Mouse (Mus musculus): ENCODE data around the gene Cblb. TPM values are rescaled to one million over a fixed set of nuclear protein-coding genes. Genes with fewer than 3 reads are reported as not detected.
A peak's percentile ranks its signal among the peaks of the same experiment; 100 is the strongest.

Cblb gene
- total and polyA plus RNA-seq, 2 experiments: 2.5 to 6.9 TPM

- TF ChIP-seq POLR2A (IDR thresholded peaks at IDR 0.05; ENCODE audit: extremely low read depth, insufficient read depth, low read length) (no peak), CTCF (IDR thresholded peaks at IDR 0.05; ENCODE audit: low read depth, low read length) (no peak)
- H3K36me3 ChIP-seq (ENCODE audit: control insufficient read depth, insufficient read depth, low read length): no peaks in the 10 kb centered on the region
- no peak overlapping the region for H3K4me3 ChIP-seq (ENCODE audit: insufficient read depth, low read depth, low read length)
- H3K79me2 ChIP-seq (ENCODE audit: control insufficient read depth, insufficient read depth, low read length): no peaks in the 10 kb centered on the region; the same call in 1 of the 2 replicates
- DNase-seq (ENCODE audit: extremely low read depth, low read depth, low spot score): peak; percentile 59
- H3K27ac ChIP-seq (replicated peaks; ENCODE audit: insufficient read depth, low read depth, low read length): no peak overlapping the region
- 64% methylated on average over 10 of the region's 10 CpGs for WGBS
- peaks cover 8% of the 10 kb centered on the region; the same call in 1 of the 2 replicates for H3K4me1 ChIP-seq (ENCODE audit: control insufficient read depth, insufficient read depth, low read length)
- H3K27me3 ChIP-seq (ENCODE audit: control insufficient read depth, insufficient read depth, low read length): no peaks in the 10 kb centered on the region
- no peak overlapping the region for H3K9ac ChIP-seq (ENCODE audit: low read depth, low read length)
Measured at GRCm38 (mm10) chr16:52094735-52095459, 63.9 kb downstream of the Cblb start.

GRCm38 (mm10) chr16:52095643-52096042, 64.6 kb downstream of the Cblb start:
- Histone ChIP-seq H3K27ac (replicated peaks; ENCODE audit: insufficient read depth, low read depth, low read length) (no peak overlapping the region), H3K79me2 (ENCODE audit: control insufficient read depth, insufficient read depth, low read length) (no peaks in the 10 kb centered on the region; the same call in 1 of the 2 replicates), H3K9ac (ENCODE audit: low read depth, low read length) (no peak overlapping the region), H3K36me3 (ENCODE audit: control insufficient read depth, insufficient read depth, low read length) (no peaks in the 10 kb centered on the region), H3K4me3 (ENCODE audit: insufficient read depth, low read depth, low read length) (no peak overlapping the region), H3K4me1 (ENCODE audit: control insufficient read depth, insufficient read depth, low read length) (peaks cover 8% of the 10 kb centered on the region; the same call in 1 of the 2 replicates), H3K27me3 (ENCODE audit: control insufficient read depth, insufficient read depth, low read length) (no peaks in the 10 kb centered on the region)
- 37% methylated on average over 3 of the region's 3 CpGs for WGBS
- no peak for TF ChIP-seq CTCF (IDR thresholded peaks at IDR 0.05; ENCODE audit: low read depth, low read length)
- TF ChIP-seq POLR2A (IDR thresholded peaks at IDR 0.05; ENCODE audit: extremely low read depth, insufficient read depth, low read length): no peak
- peak; percentile 39 for DNase-seq (ENCODE audit: extremely low read depth, low read depth, low spot score)

GRCm38 (mm10) chr16:52100466-52100865, 69.4 kb downstream of the Cblb start:
- Histone ChIP-seq H3K36me3 (ENCODE audit: control insufficient read depth, insufficient read depth, low read length) (no peaks in the 10 kb centered on the region), H3K27ac (replicated peaks; ENCODE audit: insufficient read depth, low read depth, low read length) (no peak overlapping the region), H3K4me3 (ENCODE audit: insufficient read depth, low read depth, low read length) (no peak overlapping the region), H3K79me2 (ENCODE audit: control insufficient read depth, insufficient read depth, low read length) (peaks cover 5% of the 10 kb centered on the region; the same call in 1 of the 2 replicates), H3K27me3 (ENCODE audit: control insufficient read depth, insufficient read depth, low read length) (no peaks in the 10 kb centered on the region), H3K9ac (ENCODE audit: low read depth, low read length) (no peak overlapping the region), H3K4me1 (ENCODE audit: control insufficient read depth, insufficient read depth, low read length) (no peaks in the 10 kb centered on the region)
- WGBS: 63% methylated on average over 6 of the region's 6 CpGs
- TF ChIP-seq CTCF (IDR thresholded peaks at IDR 0.05; ENCODE audit: low read depth, low read length) (no peak), POLR2A (IDR thresholded peaks at IDR 0.05; ENCODE audit: extremely low read depth, insufficient read depth, low read length) (no peak)
- no peak for DNase-seq (ENCODE audit: extremely low read depth, low read depth, low spot score)

GRCm38 (mm10) chr16:52104608-52105007, 73.6 kb downstream of the Cblb start:
- TF ChIP-seq CTCF (IDR thresholded peaks at IDR 0.05; ENCODE audit: low read depth, low read length): no peak
- no peak for TF ChIP-seq POLR2A (IDR thresholded peaks at IDR 0.05; ENCODE audit: extremely low read depth, insufficient read depth, low read length)
- H3K27me3 ChIP-seq (ENCODE audit: control insufficient read depth, insufficient read depth, low read length): no peaks in the 10 kb centered on the region
- 97% methylated on average over 9 of the region's 9 CpGs for WGBS
- no peaks in the 10 kb centered on the region for H3K36me3 ChIP-seq (ENCODE audit: control insufficient read depth, insufficient read depth, low read length)
- DNase-seq (ENCODE audit: extremely low read depth, low read depth, low spot score): no peak
- no peak overlapping the region for H3K27ac ChIP-seq (replicated peaks; ENCODE audit: insufficient read depth, low read depth, low read length)
- H3K79me2 ChIP-seq (ENCODE audit: control insufficient read depth, insufficient read depth, low read length): peaks cover 5% of the 10 kb centered on the region; the same call in 1 of the 2 replicates
- H3K9ac ChIP-seq (ENCODE audit: low read depth, low read length): no peak overlapping the region
- H3K4me1 ChIP-seq (ENCODE audit: control insufficient read depth, insufficient read depth, low read length): no peaks in the 10 kb centered on the region
- no peak overlapping the region for H3K4me3 ChIP-seq (ENCODE audit: insufficient read depth, low read depth, low read length)

- Histone ChIP-seq H3K4me1 (ENCODE audit: control insufficient read depth, insufficient read depth, low read length) (no peaks in the 10 kb centered on the region), H3K9ac (ENCODE audit: low read depth, low read length) (no peak overlapping the region), H3K4me3 (ENCODE audit: insufficient read depth, low read depth, low read length) (no peak overlapping the region), H3K27me3 (ENCODE audit: control insufficient read depth, insufficient read depth, low read length) (no peaks in the 10 kb centered on the region), H3K79me2 (ENCODE audit: control insufficient read depth, insufficient read depth, low read length) (peaks cover 2% of the 10 kb centered on the region; the same call in 1 of the 2 replicates), H3K27ac (replicated peaks; ENCODE audit: insufficient read depth, low read depth, low read length) (no peak overlapping the region), H3K36me3 (ENCODE audit: control insufficient read depth, insufficient read depth, low read length) (peaks cover 3% of the 10 kb centered on the region; the same call in 1 of the 2 replicates)
- WGBS: 92% methylated on average over 5 of the region's 5 CpGs
- no peak for DNase-seq (ENCODE audit: extremely low read depth, low read depth, low spot score)
- TF ChIP-seq CTCF (IDR thresholded peaks at IDR 0.05; ENCODE audit: low read depth, low read length) (no peak), POLR2A (IDR thresholded peaks at IDR 0.05; ENCODE audit: extremely low read depth, insufficient read depth, low read length) (no peak)
Measured at GRCm38 (mm10) chr16:52107836-52108235, 76.8 kb downstream of the Cblb start.

GRCm38 (mm10) chr16:52114473-52114872, 83.4 kb downstream of the Cblb start:
- H3K27me3 ChIP-seq (ENCODE audit: control insufficient read depth, insufficient read depth, low read length): no peaks in the 10 kb centered on the region
- DNase-seq (ENCODE audit: extremely low read depth, low read depth, low spot score): no peak
- WGBS: 84% methylated on average over 4 of the region's 4 CpGs

More at GRCm38 (mm10) chr16:52114473-52114872, 83.4 kb downstream of the Cblb start:
- Histone ChIP-seq H3K4me1 (ENCODE audit: control insufficient read depth, insufficient read depth, low read length) (no peaks in the 10 kb centered on the region), H3K27ac (replicated peaks; ENCODE audit: insufficient read depth, low read depth, low read length) (no peak overlapping the region), H3K79me2 (ENCODE audit: control insufficient read depth, insufficient read depth, low read length) (peaks cover 3% of the 10 kb centered on the region; the same call in 1 of the 2 replicates), H3K9ac (ENCODE audit: low read depth, low read length) (no peak overlapping the region), H3K4me3 (ENCODE audit: insufficient read depth, low read depth, low read length) (no peak overlapping the region), H3K36me3 (ENCODE audit: control insufficient read depth, insufficient read depth, low read length) (peaks cover 5% of the 10 kb centered on the region; the same call in 1 of the 2 replicates)
- TF ChIP-seq CTCF (IDR thresholded peaks at IDR 0.05; ENCODE audit: low read depth, low read length): no peak
- TF ChIP-seq POLR2A (IDR thresholded peaks at IDR 0.05; ENCODE audit: extremely low read depth, insufficient read depth, low read length): no peak
